Mouse (Mus musculus) gastrocnemius, postnatal 10 days (tissue): ENCODE results near the gene Nrg3. TPM values are rescaled to one million over a fixed set of nuclear protein-coding genes. Genes with fewer than 3 reads are reported as not detected.

Experiments used
- DNase-seq: peaks from one replicate; pipeline ENCODE4 v3.0.0; 2021; ENCODE audit warnings: mixed read lengths
- total RNA-seq, 2 experiments: library from RNA; stranded (reverse); gene quantifications; 2 replicates each; pipeline ENCODE4 v1.2.3; 2021

Gene Nrg3
- total RNA-seq, 2 experiments from 2014 or later, result 0.14 to 0.20 TPM

DNA sequence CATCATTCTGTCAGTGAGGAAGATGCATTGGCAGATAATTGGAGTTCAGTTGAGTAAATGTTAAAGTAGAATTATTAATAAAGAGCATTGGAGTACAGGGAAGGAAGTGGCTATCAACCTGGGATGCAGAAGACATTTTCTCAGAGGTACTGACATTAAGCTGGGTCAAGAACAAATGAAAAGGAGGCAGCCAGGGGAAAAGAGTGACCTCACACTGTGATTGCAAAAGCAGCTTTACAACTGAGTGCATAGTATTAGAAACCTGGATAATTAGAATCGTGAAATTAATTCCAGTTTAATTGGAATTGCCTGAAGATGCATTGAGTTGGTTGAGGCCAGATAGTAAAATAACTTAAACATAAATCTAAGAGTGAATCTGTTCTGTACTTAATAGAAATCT, 535.4 kb downstream of the Nrg3 start:
- DNase-seq, result no peak

- no peak for DNase-seq
These were observed 536.3 kb downstream of the Nrg3 start for GRCm38 (mm10) chr14:38936483-38937054.

DNA sequence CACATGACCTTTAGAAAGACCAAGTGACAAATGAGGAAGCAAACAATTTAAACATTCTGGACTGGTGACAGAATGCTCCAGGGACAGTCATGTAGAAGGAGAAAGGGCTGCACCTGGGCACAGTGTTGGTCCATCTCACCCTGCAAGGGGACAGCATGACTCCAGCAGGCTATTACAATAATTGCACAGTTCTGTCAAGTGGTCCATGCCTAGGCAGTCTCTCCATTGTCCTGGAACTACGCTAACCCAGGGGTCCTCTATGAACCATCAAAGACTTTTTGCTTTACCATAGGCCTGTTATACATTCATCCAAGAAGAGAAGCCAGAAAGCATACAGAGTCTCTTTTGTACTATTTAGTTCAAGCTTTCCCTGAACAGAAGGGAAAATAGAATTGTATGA, 549.2 kb downstream of the Nrg3 start:
- DNase-seq, result no peak

GRCm38 (mm10) chr14:38920800-38921199, 552.1 kb downstream of the Nrg3 start:
- DNase-seq, result no peak

DNA sequence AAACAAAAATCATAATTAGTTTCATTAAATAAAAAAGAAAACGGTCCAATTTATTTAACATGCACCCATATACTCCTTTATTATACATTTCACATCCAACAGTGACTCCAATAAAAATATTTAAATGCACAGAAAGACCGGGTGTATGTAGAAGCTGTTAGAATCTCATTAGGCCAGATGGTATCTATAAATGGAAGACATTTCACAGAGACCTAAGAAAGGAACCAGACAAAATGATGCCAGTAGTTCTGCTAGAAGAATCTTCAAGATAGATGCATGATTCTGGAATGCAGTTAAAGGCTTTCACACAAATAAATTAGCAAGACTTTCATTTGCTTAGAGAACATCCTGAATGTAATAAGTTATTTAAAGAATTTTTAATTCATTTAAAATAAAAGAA, 602.3 kb downstream of the Nrg3 start:
- no peak for DNase-seq

- no peak for DNase-seq
These were observed 625.3 kb downstream of the Nrg3 start for GRCm38 (mm10) chr14:38847566-38847965.

- DNase-seq, result no peak
These were observed 625.8 kb downstream of the Nrg3 start for GRCm38 (mm10) chr14:38847091-38847490.

DNA sequence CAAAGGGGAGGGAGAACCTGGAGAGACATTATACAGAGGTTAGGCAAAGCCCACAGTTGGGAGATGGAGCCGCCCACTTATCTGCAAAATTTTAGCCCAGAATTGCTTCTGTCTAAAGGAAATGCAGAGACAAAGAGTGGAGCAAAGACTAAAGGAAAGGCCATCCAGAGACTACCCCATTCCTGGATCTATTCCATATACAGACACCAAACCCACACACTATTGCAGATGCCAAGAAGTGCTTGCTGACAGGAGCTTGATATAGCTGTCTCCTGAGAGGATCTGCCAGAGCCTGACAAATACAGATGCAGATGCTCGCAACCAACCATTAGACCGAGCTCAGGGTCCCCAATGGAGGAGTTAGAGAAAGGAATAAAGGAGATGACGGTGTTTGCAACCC, 637.9 kb downstream of the Nrg3 start:
- no peak for DNase-seq

DNA sequence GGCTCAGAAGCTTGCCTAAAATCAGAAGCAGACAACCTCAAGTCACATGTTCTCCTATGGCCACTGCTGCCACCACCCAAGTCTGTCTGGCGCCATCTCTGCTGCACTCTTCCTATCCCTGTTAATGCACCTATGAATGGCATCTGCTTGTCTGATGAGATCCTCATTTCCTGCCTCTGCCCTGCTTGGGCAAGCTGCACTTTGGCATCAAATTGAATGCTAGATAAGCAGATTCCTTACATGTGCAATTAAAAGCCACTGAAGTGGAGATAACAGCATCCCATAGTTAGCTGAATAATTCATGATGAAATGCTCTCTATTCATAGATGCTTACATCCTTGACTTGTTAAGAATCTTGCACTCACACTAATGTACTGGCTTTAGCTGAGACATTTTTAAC, 648.0 kb downstream of the Nrg3 start:
- no peak for DNase-seq

DNA sequence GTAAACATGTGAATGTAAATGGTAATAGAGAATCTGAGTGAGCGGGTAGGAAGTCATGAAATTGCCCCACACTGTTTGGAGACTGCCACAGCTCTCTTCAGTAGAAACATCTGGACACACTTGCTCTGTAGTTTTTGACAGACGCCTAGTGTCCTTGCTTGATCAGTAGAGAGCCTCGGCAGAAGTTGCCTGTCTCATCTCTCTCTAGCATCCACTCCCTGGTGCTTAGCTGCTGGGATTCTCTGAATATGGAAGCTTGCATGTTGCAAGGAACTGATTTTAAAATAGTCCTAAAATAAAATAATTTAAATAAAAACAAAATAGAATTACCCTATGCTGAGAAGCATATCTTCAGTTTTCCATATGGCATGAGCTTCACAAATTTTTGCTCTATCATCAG, 675.9 kb downstream of the Nrg3 start:
- DNase-seq, result no peak

DNA sequence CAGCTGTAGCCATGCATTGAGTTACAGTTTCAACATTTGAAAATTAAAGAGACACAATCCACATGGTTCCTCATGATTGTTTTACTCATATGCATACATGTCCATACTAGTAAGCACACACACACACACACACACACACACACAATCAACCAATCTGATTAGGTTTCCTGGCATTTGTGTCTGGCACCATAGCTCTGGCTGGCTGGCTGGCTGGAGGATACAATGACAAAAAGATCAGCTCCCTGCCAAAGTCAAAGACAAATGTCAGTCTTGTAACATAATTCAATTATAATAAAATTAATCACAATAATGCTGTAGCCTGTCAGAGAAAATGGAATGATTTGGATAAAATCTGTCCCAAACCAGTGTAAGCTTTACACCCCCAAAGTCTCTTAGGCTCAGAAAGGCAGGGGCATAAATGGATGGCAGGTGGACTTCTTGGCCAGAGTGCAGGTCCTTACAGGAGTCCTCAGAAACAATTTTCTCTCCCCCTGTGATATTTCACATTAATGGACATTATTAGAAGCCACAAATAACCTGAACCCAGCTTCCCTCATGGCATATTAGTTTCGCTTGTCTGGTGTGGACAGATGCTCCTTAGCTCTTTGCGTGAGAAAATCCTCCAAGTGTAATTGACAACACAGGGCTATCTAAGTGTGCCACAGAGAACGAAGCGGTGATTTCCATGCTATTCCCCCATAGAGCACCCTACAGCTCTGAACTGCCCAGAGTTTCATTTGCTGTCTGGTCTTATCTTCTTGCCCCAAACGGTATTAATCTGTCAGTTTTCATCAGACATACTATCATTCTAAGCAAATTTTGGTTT, 697.4 kb downstream of the Nrg3 start:
- no peak for DNase-seq

DNA sequence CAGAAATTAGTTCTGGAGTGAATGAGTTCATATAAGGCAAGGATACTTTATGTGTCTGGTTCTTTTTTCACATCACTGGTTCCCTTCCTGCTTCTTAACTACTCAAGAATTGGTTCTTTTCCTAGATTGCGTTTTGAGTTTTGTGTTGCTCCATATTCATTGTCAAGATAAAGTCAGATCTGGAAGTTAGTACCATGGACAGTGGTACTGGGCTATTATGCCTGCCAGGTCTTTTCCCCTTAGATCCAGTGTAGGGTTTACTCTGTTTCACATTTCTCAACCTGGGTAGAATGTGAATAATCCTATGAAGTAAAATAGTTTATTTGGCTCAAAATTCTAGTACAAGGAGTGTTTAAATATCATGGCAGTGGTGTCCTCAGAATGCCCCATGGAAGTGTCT, 698.1 kb downstream of the Nrg3 start:
- no peak for DNase-seq

DNA sequence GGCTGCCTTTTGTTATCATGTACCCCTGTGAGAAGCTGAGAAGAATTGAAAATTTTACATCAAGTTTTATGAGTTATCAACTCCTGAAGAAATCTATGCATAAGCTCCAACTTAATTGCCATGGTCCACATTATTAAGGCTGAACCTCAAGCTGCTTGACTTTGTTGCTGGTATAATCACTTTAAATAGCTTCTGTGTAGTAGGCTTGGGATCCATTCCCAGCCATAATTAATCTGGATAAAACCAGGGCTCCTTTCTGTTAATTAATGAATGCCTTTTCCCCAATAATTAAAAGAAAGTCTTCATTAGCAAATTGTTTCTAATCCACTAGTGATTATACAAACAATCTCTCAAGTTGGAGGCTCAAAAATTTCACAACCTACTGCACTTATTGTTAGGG, 742.4 kb downstream of the Nrg3 start:
- no peak for DNase-seq

DNA sequence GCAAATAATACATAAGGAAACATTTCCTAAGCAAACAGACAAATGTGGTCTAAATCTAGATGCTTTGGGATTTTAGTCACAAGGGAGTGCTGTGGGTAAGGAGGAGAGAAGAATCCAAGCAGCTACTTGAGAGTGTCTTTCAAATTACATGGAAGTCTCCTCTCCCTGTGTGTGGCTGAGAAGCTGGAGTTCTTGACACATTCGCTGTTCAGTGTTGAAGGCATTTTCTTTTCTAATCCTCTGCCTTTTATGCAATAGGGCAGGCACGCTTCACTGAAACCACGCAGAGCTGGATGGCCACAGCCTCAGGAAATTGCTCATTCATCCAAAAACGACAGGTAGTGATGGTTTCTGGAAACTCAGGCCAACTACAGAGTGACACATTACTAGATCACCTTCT, 769.0 kb downstream of the Nrg3 start:
- DNase-seq, result no peak

DNA sequence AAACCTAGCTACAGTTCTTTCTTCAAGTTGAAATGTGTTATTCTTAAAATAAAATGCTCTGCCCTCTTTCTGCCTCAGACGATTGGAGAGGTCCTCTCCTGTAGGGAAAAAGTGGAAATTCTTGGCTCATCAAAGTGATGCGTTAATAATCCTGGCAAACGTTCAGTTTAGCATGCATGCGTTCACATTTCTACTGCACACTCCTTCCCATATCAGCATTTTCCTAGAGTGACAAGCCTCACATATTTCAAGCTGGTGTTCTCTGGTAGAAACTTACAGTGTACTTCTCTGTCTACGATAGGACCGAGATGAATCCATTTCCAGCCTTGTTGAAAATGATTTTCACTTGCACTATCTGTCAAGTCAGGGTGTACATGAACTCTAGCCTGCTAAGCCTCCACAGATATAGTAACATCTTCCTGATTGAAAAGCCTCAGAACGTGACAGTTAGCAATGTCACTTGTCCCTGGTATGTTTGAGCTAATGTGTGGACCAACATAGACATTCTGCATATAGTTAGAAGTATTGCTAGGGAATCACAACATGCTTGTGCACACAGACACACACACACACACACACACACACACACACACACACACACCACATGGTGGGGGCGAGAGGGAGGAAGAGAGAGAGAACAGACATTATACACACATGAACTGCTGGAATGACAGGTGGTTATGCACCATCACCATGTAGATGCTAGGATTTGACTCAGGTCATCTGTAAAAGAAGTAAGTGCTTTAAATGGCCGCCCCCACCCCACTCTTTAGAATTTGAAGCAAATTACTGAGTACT, 770.1 kb downstream of the Nrg3 start:
- no peak for DNase-seq

DNA sequence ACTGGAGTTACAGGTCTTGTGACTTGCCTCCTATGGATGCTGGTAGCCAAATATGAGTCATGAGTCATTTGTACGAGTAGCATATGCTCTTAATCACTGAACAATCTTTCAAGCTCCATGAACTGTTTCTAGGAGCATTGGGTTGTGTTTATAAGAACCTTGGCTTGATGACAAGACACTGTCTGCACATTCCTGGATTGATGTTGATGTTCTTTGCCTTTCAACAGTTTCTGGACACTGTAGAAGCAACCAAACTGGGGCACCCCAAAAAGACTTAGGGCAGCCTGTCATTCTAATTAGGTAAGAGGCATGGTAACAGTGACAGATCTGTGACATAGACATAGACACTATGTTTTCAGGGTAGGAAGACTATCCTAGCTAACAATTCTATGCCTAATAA, 771.5 kb downstream of the Nrg3 start:
- DNase-seq, result no peak

- DNase-seq, result no peak
These were observed 771.9 kb downstream of the Nrg3 start for GRCm38 (mm10) chr14:38700972-38701371.

GRCm38 (mm10) chr14:38659973-38660372, 812.9 kb downstream of the Nrg3 start:
- no peak for DNase-seq

GRCm38 (mm10) chr14:38637070-38637469, 835.8 kb downstream of the Nrg3 start:
- DNase-seq, result no peak

DNA sequence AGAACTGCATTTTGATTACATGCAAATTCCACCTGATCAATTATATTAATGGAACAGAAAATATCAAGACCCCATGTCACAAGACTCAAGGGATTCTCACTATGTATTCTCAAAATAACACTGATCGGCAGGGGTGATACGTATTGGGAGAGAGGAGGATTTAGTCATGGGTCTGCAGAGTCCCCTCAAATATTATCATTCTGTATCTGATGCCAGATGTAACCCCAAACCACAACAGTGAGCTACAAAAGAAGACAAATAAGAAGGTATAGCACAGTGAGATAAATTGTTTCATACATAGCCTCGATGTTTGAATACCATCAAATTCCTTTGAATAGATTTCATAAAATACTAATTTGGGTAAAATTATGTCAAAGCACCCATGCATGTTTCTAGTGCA, 842.8 kb downstream of the Nrg3 start:
- no peak for DNase-seq

- DNase-seq, result no peak
These were observed 843.2 kb downstream of the Nrg3 start for GRCm38 (mm10) chr14:38629671-38630070.

DNA sequence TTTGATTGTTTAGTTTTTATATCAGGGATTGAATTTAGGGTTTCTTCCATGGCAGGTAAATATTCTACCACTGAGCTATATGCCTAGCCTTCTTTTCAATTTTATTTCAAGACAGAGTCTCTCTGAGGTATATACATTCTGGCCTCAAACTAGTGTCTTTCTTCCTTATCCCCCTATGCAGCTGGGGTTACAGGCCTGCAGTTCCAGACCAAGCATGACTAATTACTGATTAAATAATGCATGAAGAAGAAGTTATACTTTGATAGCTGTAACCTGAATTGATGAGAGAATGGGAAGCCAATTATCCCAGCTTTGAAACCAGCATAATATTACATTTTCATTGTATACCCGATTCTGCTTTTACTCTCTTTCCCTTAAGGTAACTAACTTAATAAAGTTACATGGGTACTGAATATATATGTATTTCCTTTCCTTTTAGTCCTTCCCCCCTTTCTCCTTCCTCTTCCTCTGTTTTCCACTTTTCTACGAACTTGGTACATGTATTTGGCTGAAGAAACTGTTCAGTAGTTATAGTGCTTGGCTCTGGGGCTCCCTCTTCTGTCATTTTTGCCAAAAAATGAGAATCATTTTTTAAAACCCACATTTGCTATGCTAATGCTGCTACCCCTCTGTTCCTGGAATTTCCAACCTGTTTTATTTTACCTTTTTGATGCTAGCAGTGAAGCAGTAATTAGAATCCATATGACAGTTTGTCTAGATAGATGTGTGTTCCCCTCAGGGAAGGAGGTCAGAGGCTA, 843.8 kb downstream of the Nrg3 start:
- no peak for DNase-seq

- DNase-seq, result no peak
These were observed 855.9 kb downstream of the Nrg3 start for GRCm38 (mm10) chr14:38616969-38617368.
